Mouse (Mus musculus): ENCODE results near the gene Tlr2.

- TF ChIP-seq TAL1 (IDR thresholded peaks at IDR 0.05; ENCODE audit: low read length) (no peak), RCOR1 (IDR thresholded peaks at IDR 0.05; ENCODE audit: low read depth, low read length) (no peak), POLR2A (IDR thresholded peaks at IDR 0.05; ENCODE audit: control insufficient read depth in 1 of 2, insufficient read depth in 1 of 2, low read depth in 1 of 2, low read length in 2 of 2, poor library complexity in 1 of 2) (no peak), CTCF (IDR thresholded peaks at IDR 0.05 in 2 of 3, conservative IDR thresholded peaks at IDR 0.05 in 1 of 3; ENCODE audit: control insufficient read depth in 1 of 3, insufficient read depth in 1 of 3, low read depth in 2 of 3, low read length in 3 of 3, poor library complexity in 1 of 3, severe bottlenecking in 1 of 3) (no peak), POLR2AphosphoS2 (IDR thresholded peaks at IDR 0.05; ENCODE audit: low read length) (no peak), NRF1 (IDR thresholded peaks at IDR 0.05; ENCODE audit: insufficient read depth, low read depth, low read length, poor library complexity, severe bottlenecking) (no peak), RAD21 (IDR thresholded peaks at IDR 0.05; ENCODE audit: low read depth, low read length) (no peak)
Observed at GRCm38 (mm10) chr3:83859071-83859470, 17.5 kb upstream of the Tlr2 start.

Data from MEL (cell line).